Mouse (Mus musculus): ENCODE measurements around the gene Lars2. TPM values are rescaled to one million over a fixed set of nuclear protein-coding genes. Genes with fewer than 3 reads are reported as not detected.

Gene Lars2
- polyA plus RNA-seq, 1 experiment from 2014 or later: 1,403 TPM

DNA sequence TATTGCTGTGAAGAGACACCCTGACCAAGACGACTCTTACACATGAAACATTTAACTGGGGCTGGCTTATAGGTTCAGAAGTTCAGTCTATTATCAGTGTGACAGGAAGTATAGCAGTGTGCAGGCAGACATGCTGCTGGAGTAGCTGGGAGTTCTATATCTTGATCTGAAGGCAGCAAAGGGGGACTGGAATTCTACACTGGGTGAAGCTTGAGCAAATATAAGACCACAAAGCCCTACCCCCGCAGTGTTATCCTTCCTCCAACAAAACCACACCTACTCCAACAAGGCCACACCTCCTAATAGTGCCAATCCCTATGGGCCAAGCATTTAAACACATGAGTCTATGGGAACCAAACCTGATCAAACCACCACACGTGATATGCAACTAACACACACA is 85.0 kb downstream of the Lars2 start:
- no peak overlapping the region for H3K4me3 ChIP-seq (replicated peaks; ENCODE audit: low read depth, low read length)
- H3K9me3 ChIP-seq (ENCODE audit: control insufficient read depth, low read length): no peaks in the 10 kb centered on the region
- H3K4me1 ChIP-seq (ENCODE audit: control insufficient read depth, insufficient read depth, low read length): no peaks in the 10 kb centered on the region
- H3K27me3 ChIP-seq (ENCODE audit: control insufficient read depth, insufficient read depth, low read length): no peaks in the 10 kb centered on the region
- DNase-seq (no peak), ATAC-seq (ENCODE audit: low FRiP score, low TSS enrichment) (no peak)
- WGBS: 80% methylated on average over 3 of the region's 3 CpGs
- H3K27ac ChIP-seq (replicated peaks; ENCODE audit: low read depth, low read length): no peak overlapping the region
- no peak overlapping the region for H3K9ac ChIP-seq (replicated peaks; ENCODE audit: low read length)
- no peak overlapping the region for H3K4me2 ChIP-seq (ENCODE audit: low read length)
- H3K36me3 ChIP-seq (ENCODE audit: control insufficient read depth, insufficient read depth, low read length): peaks cover 21% of the 10 kb centered on the region

DNA sequence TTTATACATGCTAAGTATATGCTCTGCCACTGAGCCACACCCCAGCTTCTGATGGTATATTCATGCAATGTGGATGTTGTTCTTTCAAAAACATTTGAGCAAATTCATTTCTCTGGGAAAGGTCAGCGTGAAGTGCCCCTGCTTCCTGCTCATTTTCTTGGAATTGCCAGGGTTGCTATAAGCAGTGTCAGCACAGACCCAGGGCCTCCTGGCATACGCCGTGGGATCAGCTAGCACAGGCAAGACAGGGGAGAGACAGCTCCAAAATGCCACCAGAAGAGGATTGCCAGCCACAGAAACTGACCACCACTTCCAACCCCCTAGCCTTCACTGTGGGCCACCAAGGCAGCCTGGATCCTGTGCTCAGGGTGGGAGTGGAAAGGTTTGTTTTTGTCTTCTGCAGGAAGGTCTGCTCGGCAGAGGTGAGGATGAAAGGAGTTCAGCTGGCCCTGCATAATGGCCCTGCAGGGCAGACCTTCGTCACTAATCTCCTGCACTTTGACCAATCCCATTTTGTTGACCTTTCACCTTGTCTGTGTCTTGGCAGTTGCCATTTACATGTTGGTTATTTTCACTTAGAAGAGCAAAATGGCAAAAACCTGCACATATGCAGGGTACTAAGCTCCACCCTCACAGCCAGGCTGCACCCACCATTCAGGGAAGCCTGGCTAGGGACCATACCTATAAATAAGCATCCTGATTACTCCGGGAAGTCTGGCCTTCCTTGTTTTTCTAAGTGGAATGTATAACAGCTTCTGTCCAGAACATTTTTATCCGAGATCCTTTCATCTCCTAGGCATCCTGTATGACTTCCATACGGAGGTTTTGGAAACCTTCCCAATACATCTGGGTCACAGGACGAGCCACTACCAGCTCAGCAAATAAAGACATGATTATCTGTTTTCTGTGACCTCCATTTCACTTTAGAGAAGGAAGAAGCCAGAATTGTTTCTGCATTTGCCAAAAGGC is 90.2 kb downstream of the Lars2 start:
- Histone ChIP-seq H3K27ac (replicated peaks; ENCODE audit: low read depth, low read length) (no peak overlapping the region), H3K4me2 (ENCODE audit: low read length) (no peak overlapping the region), H3K4me3 (replicated peaks; ENCODE audit: low read depth, low read length) (no peak overlapping the region), H3K9ac (replicated peaks; ENCODE audit: low read length) (no peak overlapping the region), H3K27me3 (ENCODE audit: control insufficient read depth, insufficient read depth, low read length) (no peaks in the 10 kb centered on the region), H3K4me1 (ENCODE audit: control insufficient read depth, insufficient read depth, low read length) (no peaks in the 10 kb centered on the region), H3K9me3 (ENCODE audit: control insufficient read depth, low read length) (no peaks in the 10 kb centered on the region), H3K36me3 (ENCODE audit: control insufficient read depth, insufficient read depth, low read length) (peaks cover 43% of the 10 kb centered on the region)
- no peak for ATAC-seq (ENCODE audit: low FRiP score, low TSS enrichment)
- no peak for DNase-seq
- 69% methylated on average over 9 of the region's 9 CpGs for WGBS

DNA sequence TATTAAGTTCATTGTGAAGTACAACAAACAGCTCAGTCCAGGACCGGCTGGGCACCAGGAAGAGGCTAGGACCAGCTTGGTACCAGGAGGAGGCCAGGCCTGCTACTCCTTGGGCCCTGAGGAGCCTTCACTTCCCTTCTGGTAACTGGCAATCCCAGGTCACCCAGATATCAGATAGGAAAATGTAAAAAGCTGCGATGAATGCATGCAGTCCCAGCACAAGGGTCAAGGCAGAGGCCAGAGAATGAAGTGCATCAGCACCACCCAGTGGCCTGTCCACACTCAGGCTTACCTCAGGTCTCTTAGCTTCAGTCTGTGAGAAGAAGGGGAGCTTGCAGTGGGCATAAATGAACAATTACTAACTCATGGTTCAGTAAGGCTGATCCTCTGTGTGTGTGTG is 90.9 kb downstream of the Lars2 start:
- Histone ChIP-seq H3K27ac (replicated peaks; ENCODE audit: low read depth, low read length) (no peak overlapping the region), H3K36me3 (ENCODE audit: control insufficient read depth, insufficient read depth, low read length) (peaks cover 46% of the 10 kb centered on the region), H3K4me1 (ENCODE audit: control insufficient read depth, insufficient read depth, low read length) (no peaks in the 10 kb centered on the region), H3K27me3 (ENCODE audit: control insufficient read depth, insufficient read depth, low read length) (no peaks in the 10 kb centered on the region), H3K9me3 (ENCODE audit: control insufficient read depth, low read length) (no peaks in the 10 kb centered on the region), H3K4me2 (ENCODE audit: low read length) (no peak overlapping the region), H3K4me3 (replicated peaks; ENCODE audit: low read depth, low read length) (no peak overlapping the region), H3K9ac (replicated peaks; ENCODE audit: low read length) (no peak overlapping the region)
- no peak for DNase-seq
- no peak for ATAC-seq (ENCODE audit: low FRiP score, low TSS enrichment)
- 69% methylated on average over 2 of the region's 2 CpGs for WGBS

DNA sequence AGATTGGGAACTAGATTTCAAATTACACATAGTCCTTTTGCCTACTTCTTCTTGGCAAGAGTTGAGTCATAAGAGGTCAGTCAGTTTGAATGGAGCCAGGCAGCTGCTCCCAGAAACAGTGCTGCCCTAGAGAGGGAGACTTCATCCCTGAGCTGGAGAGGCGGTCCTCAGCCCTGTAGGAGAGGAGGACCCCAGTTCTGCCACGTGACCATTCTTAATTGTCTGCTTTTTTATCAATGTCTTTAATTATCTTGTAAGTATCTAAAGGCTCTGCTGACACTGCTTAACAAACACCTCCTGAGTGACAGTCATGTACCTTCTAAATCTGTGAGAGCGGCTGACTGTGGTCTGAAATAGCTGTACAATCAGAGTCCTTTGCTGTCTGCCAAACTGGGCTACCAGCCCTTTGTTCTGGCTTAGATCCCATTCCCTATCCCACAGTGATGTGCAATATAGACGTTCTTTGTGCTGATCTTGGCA is 100.5 kb downstream of the Lars2 start:
- ATAC-seq (ENCODE audit: low FRiP score, low TSS enrichment) (no peak), DNase-seq (peak; percentile 22)
- H3K27ac ChIP-seq (replicated peaks; ENCODE audit: low read depth, low read length): no peak overlapping the region

DNA sequence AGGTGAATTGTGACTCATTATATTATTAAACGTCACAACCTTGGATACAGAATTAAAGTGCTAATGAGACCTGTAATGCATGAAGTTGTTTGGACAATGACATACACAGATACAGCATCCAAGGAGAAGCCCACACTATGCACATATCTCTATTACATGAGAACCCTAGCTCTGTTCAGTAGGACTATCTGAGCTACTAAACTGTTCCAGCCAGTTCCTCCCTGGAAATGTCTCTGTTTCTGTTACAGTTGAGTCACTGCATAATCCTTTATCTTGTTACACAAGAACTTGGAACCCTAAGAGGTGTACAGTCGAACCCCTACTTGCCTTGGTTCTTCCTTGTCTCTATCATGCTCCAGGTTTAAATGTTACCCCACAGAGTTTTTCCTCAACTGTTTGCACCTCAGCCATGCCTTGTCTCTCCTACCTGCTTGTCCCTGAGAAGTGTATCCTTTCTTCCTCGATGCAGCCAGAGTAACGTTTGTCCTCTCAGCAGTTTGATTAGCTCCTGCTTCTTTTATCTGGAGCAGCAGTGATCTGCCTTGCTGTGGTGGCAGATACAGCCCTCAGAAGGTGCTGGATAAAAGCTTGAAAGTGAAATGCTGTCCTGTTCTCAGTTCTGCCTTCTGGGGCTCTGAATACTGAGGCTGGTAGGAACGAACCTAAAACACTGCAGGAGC is 101.8 kb downstream of the Lars2 start:
- ATAC-seq (ENCODE audit: low FRiP score, low TSS enrichment): no peak
- no peaks in the 10 kb centered on the region for H3K27me3 ChIP-seq (ENCODE audit: control insufficient read depth, insufficient read depth, low read length)

More for the DNA sequence above, 100.5 kb downstream of the Lars2 start:
- H3K4me1 ChIP-seq (ENCODE audit: control insufficient read depth, insufficient read depth, low read length): no peaks in the 10 kb centered on the region
- 50% methylated on average over 4 of the region's 4 CpGs for WGBS
- peaks cover 14% of the 10 kb centered on the region for H3K36me3 ChIP-seq (ENCODE audit: control insufficient read depth, insufficient read depth, low read length)
- H3K4me3 ChIP-seq (replicated peaks; ENCODE audit: low read depth, low read length): no peak overlapping the region
- H3K27me3 ChIP-seq (ENCODE audit: control insufficient read depth, insufficient read depth, low read length): no peaks in the 10 kb centered on the region
- no peak overlapping the region for H3K9ac ChIP-seq (replicated peaks; ENCODE audit: low read length)
- H3K4me2 ChIP-seq (ENCODE audit: low read length): no peak overlapping the region
- no peaks in the 10 kb centered on the region for H3K9me3 ChIP-seq (ENCODE audit: control insufficient read depth, low read length)

DNA sequence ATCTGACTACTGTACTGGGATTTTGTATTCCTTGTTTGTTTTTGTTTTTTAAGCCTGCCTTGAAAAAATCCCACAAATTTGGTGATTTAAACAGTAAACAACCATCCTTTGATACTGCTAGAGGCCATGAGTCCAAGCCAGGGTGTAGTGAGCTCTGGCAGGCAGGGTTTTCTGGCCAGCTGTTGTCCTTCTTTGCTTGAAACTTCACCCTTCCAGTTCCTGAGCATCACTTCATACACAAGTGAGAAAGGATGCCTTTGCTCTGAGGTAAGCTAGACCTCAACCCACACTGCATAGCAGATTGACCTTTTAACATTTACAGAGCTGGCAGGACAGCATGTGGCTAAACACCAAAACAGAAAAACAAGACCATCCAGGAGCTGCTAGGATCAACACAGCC is 102.4 kb downstream of the Lars2 start:
- DNase-seq (no peak), ATAC-seq (ENCODE audit: low FRiP score, low TSS enrichment) (no peak)
- H3K4me2 ChIP-seq (ENCODE audit: low read length): no peak overlapping the region
- no peak overlapping the region for H3K4me3 ChIP-seq (replicated peaks; ENCODE audit: low read depth, low read length)
- peaks cover 4% of the 10 kb centered on the region; the same call in 1 of the 2 replicates for H3K36me3 ChIP-seq (ENCODE audit: control insufficient read depth, insufficient read depth, low read length)
- no peaks in the 10 kb centered on the region for H3K4me1 ChIP-seq (ENCODE audit: control insufficient read depth, insufficient read depth, low read length)
- no peak overlapping the region for H3K9ac ChIP-seq (replicated peaks; ENCODE audit: low read length)
- H3K9me3 ChIP-seq (ENCODE audit: control insufficient read depth, low read length): no peaks in the 10 kb centered on the region
- H3K27ac ChIP-seq (replicated peaks; ENCODE audit: low read depth, low read length): no peak overlapping the region
- no peaks in the 10 kb centered on the region for H3K27me3 ChIP-seq (ENCODE audit: control insufficient read depth, insufficient read depth, low read length)

More for the DNA sequence above, 101.8 kb downstream of the Lars2 start:
- Histone ChIP-seq H3K27ac (replicated peaks; ENCODE audit: low read depth, low read length) (no peak overlapping the region), H3K4me2 (ENCODE audit: low read length) (no peak overlapping the region), H3K9me3 (ENCODE audit: control insufficient read depth, low read length) (no peaks in the 10 kb centered on the region), H3K36me3 (ENCODE audit: control insufficient read depth, insufficient read depth, low read length) (peaks cover 6% of the 10 kb centered on the region; the same call in 1 of the 2 replicates), H3K4me1 (ENCODE audit: control insufficient read depth, insufficient read depth, low read length) (no peaks in the 10 kb centered on the region), H3K9ac (replicated peaks; ENCODE audit: low read length) (no peak overlapping the region), H3K4me3 (replicated peaks; ENCODE audit: low read depth, low read length) (no peak overlapping the region)
- DNase-seq: no peak
- WGBS: 80% methylated on average over 5 of the region's 5 CpGs

DNA sequence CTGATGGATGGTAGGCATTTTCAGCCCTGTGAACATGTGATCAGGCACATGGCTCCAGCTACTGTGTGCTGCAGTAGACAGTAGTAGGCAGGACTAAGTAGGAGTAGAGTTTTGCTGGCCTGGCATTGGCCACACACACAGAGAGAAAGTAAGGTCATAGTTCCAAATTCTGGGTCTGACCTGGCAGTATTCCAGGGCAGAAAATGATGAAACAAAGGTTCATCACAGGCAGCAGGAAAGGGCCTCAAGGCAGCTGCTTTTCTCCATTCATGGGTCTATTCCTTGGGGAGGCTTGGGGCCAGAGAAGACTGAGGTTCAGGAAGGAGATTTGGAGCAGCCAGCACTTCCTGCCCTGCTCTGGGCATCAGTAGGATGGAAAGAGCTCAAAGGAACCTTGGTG is 106.7 kb downstream of the Lars2 start:
- no peaks in the 10 kb centered on the region for H3K36me3 ChIP-seq (ENCODE audit: control insufficient read depth, insufficient read depth, low read length)
- H3K4me1 ChIP-seq (ENCODE audit: control insufficient read depth, insufficient read depth, low read length): peaks cover 3% of the 10 kb centered on the region; the same call in 1 of the 2 replicates
- DNase-seq (no peak), ATAC-seq (ENCODE audit: low FRiP score, low TSS enrichment) (no peak)
- no peak overlapping the region for H3K4me3 ChIP-seq (replicated peaks; ENCODE audit: low read depth, low read length)
- H3K27me3 ChIP-seq (ENCODE audit: control insufficient read depth, insufficient read depth, low read length): no peaks in the 10 kb centered on the region
- no peaks in the 10 kb centered on the region for H3K9me3 ChIP-seq (ENCODE audit: control insufficient read depth, low read length)
- H3K27ac ChIP-seq (replicated peaks; ENCODE audit: low read depth, low read length): no peak overlapping the region
- H3K9ac ChIP-seq (replicated peaks; ENCODE audit: low read length): no peak overlapping the region
- no peak overlapping the region for H3K4me2 ChIP-seq (ENCODE audit: low read length)

DNA sequence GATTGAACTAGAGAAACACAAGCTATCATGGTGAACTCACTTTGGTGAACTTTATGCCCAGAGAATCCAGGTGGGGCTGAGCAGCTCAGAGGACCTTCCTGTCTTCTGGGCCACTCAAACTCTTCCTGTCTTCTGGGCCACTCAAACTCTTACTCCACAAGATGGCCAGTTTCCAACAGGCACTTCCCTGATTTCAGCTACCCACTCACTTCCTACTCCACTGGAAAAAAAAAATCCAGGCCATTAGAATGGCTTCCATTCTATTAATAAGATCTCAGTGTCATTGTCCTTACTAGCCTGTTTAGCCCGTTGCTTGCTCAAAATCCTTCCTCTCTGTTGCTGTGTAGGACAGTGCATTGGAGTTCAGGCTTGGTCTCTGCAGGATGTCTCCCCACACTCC is 108.8 kb downstream of the Lars2 start:
- Histone ChIP-seq H3K36me3 (ENCODE audit: control insufficient read depth, insufficient read depth, low read length) (no peaks in the 10 kb centered on the region), H3K27me3 (ENCODE audit: control insufficient read depth, insufficient read depth, low read length) (no peaks in the 10 kb centered on the region), H3K4me3 (replicated peaks; ENCODE audit: low read depth, low read length) (no peak overlapping the region), H3K27ac (replicated peaks; ENCODE audit: low read depth, low read length) (no peak overlapping the region), H3K9me3 (ENCODE audit: control insufficient read depth, low read length) (no peaks in the 10 kb centered on the region), H3K9ac (replicated peaks; ENCODE audit: low read length) (no peak overlapping the region), H3K4me1 (ENCODE audit: control insufficient read depth, insufficient read depth, low read length) (peaks cover 15% of the 10 kb centered on the region), H3K4me2 (ENCODE audit: low read length) (no peak overlapping the region)
- 78% methylated on average over 1 of the region's 1 CpGs for WGBS
- ATAC-seq (ENCODE audit: low FRiP score, low TSS enrichment): no peak
- DNase-seq: no peak
